Mouse (Mus musculus): ENCODE measurements at regions not wholly inside any gene's neighbourhood (a gene's known extent, or its start where the extent isn't known, plus 50 kb on each side); places are given as distances from the start of the nearest gene placed in this dataset.
A peak's percentile ranks its signal among the peaks of the same experiment; 100 is the strongest.

DNA sequence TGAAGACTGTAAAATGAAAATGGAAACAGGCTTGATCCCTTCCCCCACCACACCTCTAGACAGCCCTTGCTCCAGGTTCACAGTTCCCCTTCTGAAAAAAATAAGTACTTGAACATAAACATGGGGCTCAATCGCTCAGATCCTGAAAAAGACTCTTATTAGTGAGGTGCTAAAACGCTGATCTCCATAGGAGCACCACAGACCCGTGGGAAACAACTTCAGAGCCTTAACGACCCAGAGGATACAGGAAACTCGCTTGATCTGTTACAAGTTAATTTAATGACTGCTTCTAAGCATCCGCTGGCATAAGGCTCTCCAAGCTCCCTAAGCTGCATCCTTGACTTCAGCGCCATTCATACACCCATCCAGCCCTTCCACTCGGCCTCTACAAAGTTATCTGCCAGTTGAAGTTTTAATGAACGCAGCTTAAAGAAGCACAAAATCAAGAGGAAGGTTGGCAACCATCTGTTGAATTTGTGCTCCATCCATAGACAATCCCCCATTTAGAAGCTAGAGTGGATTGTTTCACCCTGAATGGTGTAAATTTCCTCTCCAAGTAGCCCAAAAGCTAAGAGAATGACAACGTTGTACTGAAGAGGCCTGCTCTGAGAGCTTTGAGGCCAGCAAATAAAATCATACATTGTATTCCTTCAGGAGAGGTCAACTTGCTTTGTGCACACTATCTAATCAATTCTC is 486.9 kb upstream of the Cited2 start:
- Histone ChIP-seq H3K27ac (no peak overlapping the region), H3K9me3 (ENCODE audit: low read length) (no peaks in the 10 kb centered on the region), H3K4me3 (ENCODE audit: low read length) (no peak overlapping the region), H3K4me1 (ENCODE audit: insufficient read depth, low read length) (0 out of 2 replicates have a peak, but pooled peaks cover 3% of the 10 kb centered on the region), H3K27me3 (ENCODE audit: insufficient read depth, low read length) (no peaks in the 10 kb centered on the region), H3K36me3 (ENCODE audit: insufficient read depth, low read length) (no peaks in the 10 kb centered on the region), H3K4me2 (ENCODE audit: low read depth, low read length) (no peak overlapping the region), H3K9ac (replicated peaks; ENCODE audit: low read length) (no peak overlapping the region)
- WGBS = 26% methylated on average over 10 of the region's 10 CpGs
- TF ChIP-seq CTCF (IDR thresholded peaks at IDR 0.05; ENCODE audit: low read depth) = no peak
- DNase-seq (ENCODE audit: low spot score) (no peak), ATAC-seq (no peak)

- Histone ChIP-seq H3K36me3 (ENCODE audit: insufficient read depth, low read length) (no peaks in the 10 kb centered on the region), H3K4me1 (ENCODE audit: insufficient read depth, low read length) (0 out of 2 replicates have a peak, but pooled peaks cover 3% of the 10 kb centered on the region), H3K9me3 (ENCODE audit: low read length) (no peaks in the 10 kb centered on the region), H3K4me2 (ENCODE audit: low read depth, low read length) (no peak overlapping the region), H3K9ac (replicated peaks; ENCODE audit: low read length) (no peak overlapping the region), H3K27ac (no peak overlapping the region), H3K4me3 (ENCODE audit: low read length) (no peak overlapping the region), H3K27me3 (ENCODE audit: insufficient read depth, low read length) (no peaks in the 10 kb centered on the region)
- no peak for TF ChIP-seq CTCF (IDR thresholded peaks at IDR 0.05; ENCODE audit: low read depth)
- WGBS = 26% methylated on average over 2 of the region's 2 CpGs
- ATAC-seq (no peak), DNase-seq (ENCODE audit: low spot score) (peak; percentile 22)
Observed at GRCm38 (mm10) chr10:17236761-17237160, 486.3 kb upstream of the Cited2 start.

GRCm38 (mm10) chr10:17237463-17237862 is 485.6 kb upstream of the Cited2 start:
- DNase-seq (ENCODE audit: low spot score) (no peak), ATAC-seq (no peak)
- H3K9ac ChIP-seq (replicated peaks; ENCODE audit: low read length) = no peak overlapping the region
- H3K4me3 ChIP-seq (ENCODE audit: low read length) = peak overlapping the region; percentile 13; the same call in 1 of the 2 replicates
- H3K4me1 ChIP-seq (ENCODE audit: insufficient read depth, low read length) = 0 out of 2 replicates have a peak, but pooled peaks cover 3% of the 10 kb centered on the region
- no peaks in the 10 kb centered on the region for H3K9me3 ChIP-seq (ENCODE audit: low read length)
- no peak overlapping the region for H3K27ac ChIP-seq
- TF ChIP-seq CTCF (IDR thresholded peaks at IDR 0.05; ENCODE audit: low read depth) = no peak
- 34% methylated on average over 11 of the region's 11 CpGs for WGBS
- peak overlapping the region; percentile 45 for H3K4me2 ChIP-seq (ENCODE audit: low read depth, low read length)
- no peaks in the 10 kb centered on the region for H3K27me3 ChIP-seq (ENCODE audit: insufficient read depth, low read length)
- H3K36me3 ChIP-seq (ENCODE audit: insufficient read depth, low read length) = no peaks in the 10 kb centered on the region

DNA sequence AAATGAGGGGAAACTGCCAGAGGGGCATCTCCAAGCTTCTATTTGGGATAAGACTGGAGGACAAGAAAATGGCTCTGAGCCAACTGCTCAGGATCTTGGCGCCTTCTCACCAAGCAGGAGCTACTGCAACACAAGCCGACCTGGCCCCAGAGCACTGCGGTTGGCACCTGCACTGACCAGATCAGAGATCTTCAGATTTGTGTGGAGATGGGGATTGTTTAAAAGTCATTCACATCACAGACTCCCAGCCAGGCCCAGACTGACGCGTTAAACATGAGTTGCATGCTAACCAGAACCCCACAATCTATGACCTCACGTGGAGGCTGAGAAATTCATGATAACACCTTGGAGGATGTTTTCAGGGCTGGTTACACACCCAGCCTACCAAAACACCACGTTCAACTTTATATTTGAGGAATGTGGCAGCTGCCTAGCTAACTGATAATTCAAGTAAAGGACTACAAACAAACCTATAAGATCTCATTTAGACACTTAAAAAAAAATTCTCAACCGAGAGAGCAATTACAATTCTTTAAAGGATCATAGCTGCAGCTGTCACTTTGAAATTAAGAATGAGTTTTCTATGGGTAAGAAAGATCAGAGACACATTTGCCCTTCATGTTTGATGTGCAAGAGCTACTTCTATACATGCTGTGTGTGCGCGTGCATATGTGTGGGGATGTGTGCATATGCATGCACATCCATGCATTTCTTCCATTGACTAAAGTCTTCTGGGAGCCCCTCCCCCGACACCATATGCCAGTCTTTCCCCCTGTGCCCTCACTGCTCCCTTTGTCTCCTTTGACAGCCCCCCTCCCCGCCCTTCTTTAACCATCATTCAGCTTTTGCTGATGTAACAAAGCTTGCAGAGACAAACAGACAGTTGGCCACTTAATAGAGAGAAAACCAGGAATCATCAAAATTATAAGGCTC is 484.8 kb upstream of the Cited2 start:
- Histone ChIP-seq H3K27ac (no peak overlapping the region), H3K9me3 (ENCODE audit: low read length) (no peaks in the 10 kb centered on the region), H3K9ac (replicated peaks; ENCODE audit: low read length) (no peak overlapping the region), H3K36me3 (ENCODE audit: insufficient read depth, low read length) (no peaks in the 10 kb centered on the region), H3K4me1 (ENCODE audit: insufficient read depth, low read length) (0 out of 2 replicates have a peak, but pooled peaks cover 3% of the 10 kb centered on the region), H3K27me3 (ENCODE audit: insufficient read depth, low read length) (no peaks in the 10 kb centered on the region), H3K4me3 (ENCODE audit: low read length) (no peak overlapping the region), H3K4me2 (ENCODE audit: low read depth, low read length) (peak overlapping the region; percentile 45)
- 44% methylated on average over 12 of the region's 12 CpGs for WGBS
- ATAC-seq = peak; percentile 71; the same call in 1 of the 2 replicates
- DNase-seq (ENCODE audit: low spot score) = no peak
- TF ChIP-seq CTCF (IDR thresholded peaks at IDR 0.05; ENCODE audit: low read depth) = no peak

DNA sequence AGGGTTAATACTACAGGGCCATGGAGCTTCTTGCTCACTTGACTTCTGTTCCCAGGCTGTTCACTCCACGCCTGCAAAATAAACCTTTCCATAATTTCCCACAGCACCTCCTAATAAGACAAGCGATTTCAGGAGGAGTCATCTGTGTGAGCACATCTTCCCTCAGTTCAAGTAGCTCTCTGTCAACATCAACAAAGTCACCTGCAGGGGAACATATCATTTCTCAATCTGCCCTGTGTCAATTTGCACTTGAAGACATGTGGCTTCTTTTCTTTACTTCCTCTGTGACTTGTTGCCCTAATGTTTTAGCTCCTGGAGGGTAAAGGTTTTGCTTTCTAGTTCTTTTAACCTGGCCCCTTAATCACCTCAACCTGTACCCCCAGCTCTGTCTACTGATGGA is 474.7 kb upstream of the Cited2 start:
- Histone ChIP-seq H3K4me1 (ENCODE audit: insufficient read depth, low read length) (no peaks in the 10 kb centered on the region), H3K9ac (replicated peaks; ENCODE audit: low read length) (no peak overlapping the region), H3K27ac (no peak overlapping the region), H3K27me3 (ENCODE audit: insufficient read depth, low read length) (no peaks in the 10 kb centered on the region), H3K9me3 (ENCODE audit: low read length) (no peaks in the 10 kb centered on the region), H3K36me3 (ENCODE audit: insufficient read depth, low read length) (no peaks in the 10 kb centered on the region), H3K4me2 (ENCODE audit: low read depth, low read length) (no peak overlapping the region), H3K4me3 (ENCODE audit: low read length) (no peak overlapping the region)
- ATAC-seq = no peak
- no peak for TF ChIP-seq CTCF (IDR thresholded peaks at IDR 0.05; ENCODE audit: low read depth)
- DNase-seq (ENCODE audit: low spot score) = no peak
- 65% methylated on average over 2 of the region's 2 CpGs for WGBS

DNA sequence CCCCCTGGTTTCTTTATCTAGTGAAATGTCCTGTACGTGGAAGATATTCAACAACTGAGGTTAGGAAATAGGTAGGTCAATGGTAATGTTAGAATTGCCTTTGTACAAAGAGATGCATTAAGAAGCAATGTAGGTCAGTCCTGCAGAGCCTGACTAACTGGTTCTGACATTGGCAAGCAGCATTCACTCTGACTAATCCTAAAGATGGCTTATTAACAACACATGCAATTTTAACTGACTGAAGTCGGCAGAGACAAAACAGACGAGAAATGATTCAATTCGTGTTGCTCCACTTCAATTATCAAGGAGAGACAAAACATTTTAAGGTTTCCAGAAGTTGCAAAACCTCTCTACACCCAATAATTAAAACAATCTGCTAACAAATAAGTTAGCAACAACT is 470.0 kb upstream of the Cited2 start:
- Histone ChIP-seq H3K27me3 (ENCODE audit: insufficient read depth, low read length) (no peaks in the 10 kb centered on the region), H3K4me2 (ENCODE audit: low read depth, low read length) (no peak overlapping the region), H3K27ac (no peak overlapping the region), H3K4me1 (ENCODE audit: insufficient read depth, low read length) (no peaks in the 10 kb centered on the region), H3K4me3 (ENCODE audit: low read length) (no peak overlapping the region), H3K36me3 (ENCODE audit: insufficient read depth, low read length) (no peaks in the 10 kb centered on the region), H3K9ac (replicated peaks; ENCODE audit: low read length) (no peak overlapping the region), H3K9me3 (ENCODE audit: low read length) (no peaks in the 10 kb centered on the region)
- 64% methylated on average over 4 of the region's 4 CpGs for WGBS
- no peak for ATAC-seq
- DNase-seq (ENCODE audit: low spot score) = no peak
- no peak for TF ChIP-seq CTCF (IDR thresholded peaks at IDR 0.05; ENCODE audit: low read depth)

Data from hindbrain, postnatal 0 days (tissue).